Mouse (Mus musculus) intestine, embryonic 15.5 days (tissue): ENCODE data around the gene Zc3h7b. TPM values are rescaled to one million over a fixed set of nuclear protein-coding genes. Genes with fewer than 3 reads are reported as not detected.

Source experiments
- ATAC-seq: fragments of 200-750 bp; cut with Nextera tagmentation; 2 replicates; pipeline ENCODE4 v1.8.0; 2017; ENCODE audit warnings: moderate TSS enrichment, moderate library complexity
- H3K27ac ChIP-seq: fragments of 300-500 bp; sonication (generic); 2 replicates; pipeline ENCODE4 v1.5.1; 2015; ENCODE audit warnings: mild to moderate bottlenecking, inconsistent platforms
- H3K27me3 ChIP-seq: fragments of 300-500 bp; sonication (generic); replicated peaks from 2 replicates; pipeline ENCODE4 v1.6.1; 2015; ENCODE audit warnings: inconsistent platforms
- H3K36me3 ChIP-seq: fragments of 300-500 bp; sonication (generic); 2 replicates; pipeline ENCODE4 v1.6.1; 2015; ENCODE audit warnings: inconsistent platforms
- H3K4me1 ChIP-seq: fragments of 300-500 bp; sonication (generic); replicated peaks from 2 replicates; pipeline ENCODE4 v1.6.1; 2015; ENCODE audit warnings: inconsistent platforms
- H3K4me2 ChIP-seq: fragments of 300-500 bp; sonication (generic); replicated peaks from 2 replicates; pipeline ENCODE4 v1.6.1; 2015; ENCODE audit warnings: mild to moderate bottlenecking, inconsistent platforms
- H3K4me3 ChIP-seq: fragments of 300-500 bp; sonication (generic); replicated peaks from 2 replicates; pipeline ENCODE4 v1.5.1; 2015; ENCODE audit warnings: inconsistent platforms
- H3K9ac ChIP-seq: fragments of 300-500 bp; sonication (generic); 2 replicates; pipeline ENCODE4 v1.6.1; 2015; ENCODE audit warnings: inconsistent platforms
- H3K9me3 ChIP-seq: fragments of 300-500 bp; sonication (generic); 2 replicates; pipeline ENCODE4 v1.6.1; 2016; ENCODE audit warnings: inconsistent platforms
- WGBS: fragments of 180-500 bp; shearing (Covaris S2); methylation state at CpG from one replicate; pipeline ENCODE4 v1.1.7; 2015; 5-methylcytosine and 5-hydroxymethylcytosine counted together
- polyA plus RNA-seq: library from polyadenylated mRNA; unstranded; fragments of >200 nt; fragmentation: Nextera tagmentation; extraction: Ambion mirVana; gene quantifications from 2 replicates; pipeline ENCODE4 v1.2.1, GENCODE M21; 2015

The Zc3h7b gene
- polyA plus RNA-seq, 1 experiment from 2014 or later = 16.8 TPM

DNA sequence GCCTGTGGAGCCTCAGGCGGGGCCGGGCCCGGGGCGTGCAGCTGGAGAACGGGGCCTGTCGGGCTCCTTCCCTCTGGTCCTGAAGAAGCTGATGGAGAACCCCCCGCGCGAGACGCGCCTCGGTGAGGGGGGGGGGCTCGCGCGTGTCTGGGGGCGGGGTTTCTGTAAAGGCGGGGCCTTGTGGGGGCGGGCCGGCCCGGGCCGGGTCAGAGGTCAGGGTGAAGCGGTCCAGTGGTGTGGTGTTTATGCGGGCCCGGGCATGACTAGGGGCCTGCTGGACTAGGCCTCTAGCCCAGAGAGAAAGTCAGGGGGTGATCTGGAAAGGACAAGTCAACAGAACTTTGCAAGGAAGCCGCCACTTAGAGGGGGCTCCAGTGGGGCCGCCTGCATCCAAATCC is 66.7 kb downstream of the Zc3h7b start:
- Histone ChIP-seq H3K4me2 (peak overlapping the region; percentile 84), H3K27ac (peak overlapping the region; percentile 80), H3K9me3 (no peaks in the 10 kb centered on the region), H3K4me1 (peaks cover 20% of the 10 kb centered on the region), H3K36me3 (peaks cover 11% of the 10 kb centered on the region), H3K9ac (peak overlapping the region; percentile 79), H3K4me3 (peak overlapping the region; percentile 76), H3K27me3 (no peaks in the 10 kb centered on the region)
- ATAC-seq = peak; percentile 16; the same call in 1 of the 2 replicates
- WGBS = under 1% methylated on average over 25 of the region's 26 CpGs

GRCm38 (mm10) chr15:81812287-81812686 is 67.4 kb downstream of the Zc3h7b start:
- H3K4me1 ChIP-seq = peaks cover 20% of the 10 kb centered on the region
- H3K9me3 ChIP-seq = no peaks in the 10 kb centered on the region
- H3K4me3 ChIP-seq = peak overlapping the region; percentile 76
- peak overlapping the region; percentile 79 for H3K9ac ChIP-seq
- H3K4me2 ChIP-seq = peak overlapping the region; percentile 84
- peaks cover 11% of the 10 kb centered on the region for H3K36me3 ChIP-seq
- H3K27ac ChIP-seq = peak overlapping the region; percentile 25; the same call in 1 of the 2 replicates
- no peak for ATAC-seq
- WGBS = 48% methylated on average over 3 of the region's 3 CpGs
- H3K27me3 ChIP-seq = no peaks in the 10 kb centered on the region

- Histone ChIP-seq H3K4me1 (peaks cover 20% of the 10 kb centered on the region), H3K36me3 (peaks cover 14% of the 10 kb centered on the region), H3K27me3 (no peaks in the 10 kb centered on the region), H3K4me2 (peak overlapping the region; percentile 84; the same call in 1 of the 2 replicates), H3K27ac (peak overlapping the region; percentile 25; the same call in 1 of the 2 replicates), H3K9me3 (no peaks in the 10 kb centered on the region), H3K9ac (0 out of 2 replicates have a peak overlapping the region, but pooled peaks have one; percentile 79), H3K4me3 (no peak overlapping the region)
- no peak for ATAC-seq
- 61% methylated on average over 7 of the region's 7 CpGs for WGBS
These were observed 68.1 kb downstream of the Zc3h7b start for GRCm38 (mm10) chr15:81812696-81813631.

GRCm38 (mm10) chr15:81813986-81814705 is 69.3 kb downstream of the Zc3h7b start:
- no peaks in the 10 kb centered on the region for H3K9me3 ChIP-seq
- peaks cover 14% of the 10 kb centered on the region for H3K36me3 ChIP-seq
- 78% methylated on average over 5 of the region's 5 CpGs for WGBS
- no peak overlapping the region for H3K4me2 ChIP-seq
- H3K9ac ChIP-seq = no peak overlapping the region
- peaks cover 16% of the 10 kb centered on the region for H3K4me1 ChIP-seq
- no peak overlapping the region for H3K27ac ChIP-seq
- ATAC-seq = no peak
- no peak overlapping the region for H3K4me3 ChIP-seq
- no peaks in the 10 kb centered on the region for H3K27me3 ChIP-seq

- no peak for ATAC-seq
- Histone ChIP-seq H3K36me3 (peaks cover 14% of the 10 kb centered on the region), H3K9me3 (no peaks in the 10 kb centered on the region), H3K27ac (no peak overlapping the region), H3K9ac (no peak overlapping the region), H3K4me1 (peaks cover 11% of the 10 kb centered on the region; the same call in 1 of the 2 replicates), H3K4me3 (no peak overlapping the region), H3K4me2 (no peak overlapping the region), H3K27me3 (no peaks in the 10 kb centered on the region)
- 88% methylated on average over 12 of the region's 12 CpGs for WGBS
These were observed 70.0 kb downstream of the Zc3h7b start for GRCm38 (mm10) chr15:81814716-81815370.

- Histone ChIP-seq H3K4me3 (no peak overlapping the region), H3K4me2 (no peak overlapping the region), H3K27ac (no peak overlapping the region), H3K27me3 (no peaks in the 10 kb centered on the region), H3K9me3 (no peaks in the 10 kb centered on the region), H3K4me1 (no peaks in the 10 kb centered on the region), H3K9ac (no peak overlapping the region), H3K36me3 (peaks cover 20% of the 10 kb centered on the region)
- WGBS = 86% methylated on average over 3 of the region's 3 CpGs
- ATAC-seq = no peak
These were observed 73.5 kb downstream of the Zc3h7b start for GRCm38 (mm10) chr15:81818404-81818803.

DNA sequence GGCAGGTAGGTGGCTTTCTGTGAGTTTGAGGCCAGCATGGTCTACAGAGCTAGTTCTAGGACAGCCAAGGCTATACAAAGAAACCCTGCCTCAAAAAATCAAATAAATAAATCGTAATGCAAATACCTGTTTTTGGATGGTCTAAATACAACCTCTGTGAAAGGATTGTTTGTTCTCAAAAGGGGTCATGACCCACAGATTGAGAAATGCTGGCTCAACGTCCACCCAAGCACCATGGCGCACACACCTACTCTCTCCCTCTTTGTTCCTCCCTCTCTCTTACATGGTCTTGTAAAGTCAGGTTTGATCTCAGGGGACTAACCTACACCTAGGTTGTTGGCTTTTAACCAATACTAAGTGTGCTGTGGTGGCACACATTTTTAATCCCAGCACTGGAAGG is 77.8 kb downstream of the Zc3h7b start:
- H3K4me2 ChIP-seq = no peak overlapping the region
- H3K27ac ChIP-seq = no peak overlapping the region
- H3K4me3 ChIP-seq = no peak overlapping the region
- no peaks in the 10 kb centered on the region for H3K4me1 ChIP-seq
- no peaks in the 10 kb centered on the region for H3K27me3 ChIP-seq
- no peak for ATAC-seq
- 70% methylated on average over 3 of the region's 3 CpGs for WGBS
- H3K9ac ChIP-seq = no peak overlapping the region
- H3K9me3 ChIP-seq = no peaks in the 10 kb centered on the region
- H3K36me3 ChIP-seq = peaks cover 21% of the 10 kb centered on the region

GRCm38 (mm10) chr15:81824832-81825231 is 80.0 kb downstream of the Zc3h7b start:
- Histone ChIP-seq H3K4me1 (no peaks in the 10 kb centered on the region), H3K27ac (no peak overlapping the region), H3K36me3 (peaks cover 20% of the 10 kb centered on the region), H3K4me3 (no peak overlapping the region), H3K4me2 (no peak overlapping the region), H3K9ac (no peak overlapping the region), H3K27me3 (no peaks in the 10 kb centered on the region), H3K9me3 (no peaks in the 10 kb centered on the region)
- no peak for ATAC-seq
- 74% methylated on average over 3 of the region's 3 CpGs for WGBS

GRCm38 (mm10) chr15:81828426-81829207 is 83.8 kb downstream of the Zc3h7b start:
- peaks cover 11% of the 10 kb centered on the region; the same call in 1 of the 2 replicates for H3K36me3 ChIP-seq
- H3K9ac ChIP-seq = no peak overlapping the region
- H3K4me2 ChIP-seq = no peak overlapping the region
- H3K27me3 ChIP-seq = no peaks in the 10 kb centered on the region
- no peak overlapping the region for H3K4me3 ChIP-seq
- 89% methylated on average over 7 of the region's 7 CpGs for WGBS
- H3K4me1 ChIP-seq = peaks cover 6% of the 10 kb centered on the region; the same call in 1 of the 2 replicates
- no peak for ATAC-seq
- no peaks in the 10 kb centered on the region for H3K9me3 ChIP-seq
- H3K27ac ChIP-seq = no peak overlapping the region

GRCm38 (mm10) chr15:81829208-81829580 is 84.3 kb downstream of the Zc3h7b start:
- no peak overlapping the region for H3K27ac ChIP-seq
- H3K4me3 ChIP-seq = no peak overlapping the region
- no peak overlapping the region for H3K4me2 ChIP-seq
- H3K27me3 ChIP-seq = no peaks in the 10 kb centered on the region
- WGBS = 79% methylated on average over 2 of the region's 2 CpGs
- peaks cover 6% of the 10 kb centered on the region; the same call in 1 of the 2 replicates for H3K4me1 ChIP-seq
- peaks cover 5% of the 10 kb centered on the region; the same call in 1 of the 2 replicates for H3K36me3 ChIP-seq
- H3K9ac ChIP-seq = no peak overlapping the region
- no peaks in the 10 kb centered on the region for H3K9me3 ChIP-seq
- ATAC-seq = no peak

- 87% methylated on average over 4 of the region's 4 CpGs for WGBS
- 0 out of 2 replicates have a peak overlapping the region, but pooled peaks have one; percentile 52 for H3K4me2 ChIP-seq
- no peaks in the 10 kb centered on the region for H3K9me3 ChIP-seq
- peaks cover 4% of the 10 kb centered on the region; the same call in 1 of the 2 replicates for H3K36me3 ChIP-seq
- ATAC-seq = no peak
- no peaks in the 10 kb centered on the region for H3K27me3 ChIP-seq
- no peak overlapping the region for H3K9ac ChIP-seq
- no peak overlapping the region for H3K4me3 ChIP-seq
- no peak overlapping the region for H3K27ac ChIP-seq
- peaks cover 7% of the 10 kb centered on the region for H3K4me1 ChIP-seq
These were observed 85.7 kb downstream of the Zc3h7b start for GRCm38 (mm10) chr15:81830530-81830929.
